Mouse (Mus musculus) kidney, postnatal 0 days (tissue): ENCODE results near the gene Dact2. TPM values are rescaled to one million over a fixed set of nuclear protein-coding genes. Genes with fewer than 3 reads are reported as not detected.

Experiments
- ATAC-seq: fragments of 200-750 bp; cut with Nextera tagmentation; replicated peaks from 2 replicates; pipeline ENCODE4 v1.8.0; 2017; ENCODE audit warnings: low read depth, moderate number of reproducible peaks, moderate TSS enrichment, moderate library complexity; ENCODE audit not compliant: low FRiP score
- DNase-seq: peaks from one replicate; pipeline ENCODE4 v3.0.0-alpha.2; 2016; ENCODE audit warnings: low spot score
- H3K27ac ChIP-seq: fragments of 300-500 bp; sonication (generic); 2 replicates; pipeline ENCODE4 v1.5.1; 2014; ENCODE audit warnings: mild to moderate bottlenecking
- H3K27me3 ChIP-seq: fragments of 300-500 bp; sonication (generic); 2 replicates; pipeline ENCODE4 v1.6.1; 2014; ENCODE audit warnings: low read length, mixed read lengths; ENCODE audit not compliant: insufficient read depth
- H3K36me3 ChIP-seq: fragments of 300-500 bp; sonication (generic); 2 replicates; pipeline ENCODE4 v1.6.1; 2014; ENCODE audit warnings: low read length, mixed read lengths; ENCODE audit not compliant: insufficient read depth
- H3K4me1 ChIP-seq: fragments of 300-500 bp; sonication (generic); replicated peaks from 2 replicates; pipeline ENCODE4 v1.6.1; 2014; ENCODE audit warnings: antibody characterized with exemption, low read length, mixed read lengths; ENCODE audit not compliant: insufficient read depth
- H3K4me2 ChIP-seq: fragments of 300-500 bp; sonication (generic); 2 replicates; pipeline ENCODE4 v1.6.1; 2014; ENCODE audit warnings: mild to moderate bottlenecking, low read length, moderate library complexity, mixed read lengths
- H3K4me3 ChIP-seq: fragments of 300-500 bp; sonication (generic); replicated peaks from 2 replicates; pipeline ENCODE4 v1.5.1; 2014; ENCODE audit warnings: low read depth, low read length
- H3K9ac ChIP-seq: fragments of 300-500 bp; sonication (generic); 2 replicates; pipeline ENCODE4 v1.6.1; 2014; ENCODE audit warnings: low read depth, low read length
- H3K9me3 ChIP-seq: fragments of 300-500 bp; sonication (generic); replicated peaks from 2 replicates; pipeline ENCODE4 v1.6.1; 2016; ENCODE audit warnings: low read length, inconsistent platforms, mixed read lengths
- CTCF ChIP-seq: IDR thresholded peaks from 2 replicates; pipeline ENCODE4 v1.5.1; 2016; ENCODE audit warnings: antibody characterized with exemption, low read depth, mild to moderate bottlenecking, moderate library complexity
- WGBS: fragments of 180-500 bp; shearing (Covaris S2); extraction: QIAGEN DNeasy Blood & Tissue Kit; methylation state at CpG from one replicate; pipeline ENCODE4 v1.1.7; 2014; 5-methylcytosine and 5-hydroxymethylcytosine counted together
- polyA plus RNA-seq: library from polyadenylated mRNA; unstranded; fragments of >200 nt; fragmentation: Nextera tagmentation; extraction: Ambion mirVana; gene quantifications from 2 replicates; pipeline ENCODE4 v1.2.1, GENCODE M21; 2015

Dact2 gene
- polyA plus RNA-seq, 1 experiment from 2014 or later: 14.8 TPM

GRCm38 (mm10) chr17:14166746-14167432, 37.2 kb downstream of the Dact2 start:
- no peak for ATAC-seq
- DNase-seq: no peak

GRCm38 (mm10) chr17:14165934-14166610, 38.0 kb downstream of the Dact2 start:
- DNase-seq (no peak), ATAC-seq (no peak)
- 44% methylated on average over 9 of the region's 9 CpGs for WGBS
- Histone ChIP-seq H3K27me3 (no peaks in the 10 kb centered on the region), H3K4me3 (no peak overlapping the region), H3K4me1 (peaks cover 29% of the 10 kb centered on the region), H3K9me3 (no peaks in the 10 kb centered on the region), H3K4me2 (peak overlapping the region; percentile 8; the same call in 1 of the 2 replicates), H3K9ac (no peak overlapping the region), H3K36me3 (no peaks in the 10 kb centered on the region), H3K27ac (peak overlapping the region; percentile 57)
- TF ChIP-seq CTCF: no peak

More at GRCm38 (mm10) chr17:14166746-14167432, 37.2 kb downstream of the Dact2 start:
- no peak overlapping the region for H3K27ac ChIP-seq
- H3K4me3 ChIP-seq: no peak overlapping the region
- peaks cover 36% of the 10 kb centered on the region for H3K4me1 ChIP-seq
- TF ChIP-seq CTCF: no peak
- no peaks in the 10 kb centered on the region for H3K9me3 ChIP-seq
- H3K36me3 ChIP-seq: no peaks in the 10 kb centered on the region
- WGBS: 55% methylated on average over 6 of the region's 6 CpGs
- H3K9ac ChIP-seq: no peak overlapping the region
- H3K4me2 ChIP-seq: no peak overlapping the region
- no peaks in the 10 kb centered on the region for H3K27me3 ChIP-seq

- no peak overlapping the region for H3K4me3 ChIP-seq
- ATAC-seq: peak; percentile 69
- H3K27me3 ChIP-seq: no peaks in the 10 kb centered on the region
- H3K4me1 ChIP-seq: peaks cover 24% of the 10 kb centered on the region; the same call in 1 of the 2 replicates
- no peak for TF ChIP-seq CTCF
- no peak overlapping the region for H3K9ac ChIP-seq
- peak overlapping the region; percentile 57 for H3K27ac ChIP-seq
- DNase-seq: peak; percentile 86
- H3K36me3 ChIP-seq: no peaks in the 10 kb centered on the region
- H3K9me3 ChIP-seq: no peaks in the 10 kb centered on the region
- peak overlapping the region; percentile 8; the same call in 1 of the 2 replicates for H3K4me2 ChIP-seq
- WGBS: 4% methylated on average over 10 of the region's 10 CpGs
Observed at GRCm38 (mm10) chr17:14165332-14165876, 38.7 kb downstream of the Dact2 start.

- no peaks in the 10 kb centered on the region for H3K27me3 ChIP-seq
- 88% methylated on average over 3 of the region's 3 CpGs for WGBS
- no peak overlapping the region for H3K27ac ChIP-seq
- H3K36me3 ChIP-seq: no peaks in the 10 kb centered on the region
- TF ChIP-seq CTCF: no peak
- no peak overlapping the region for H3K4me2 ChIP-seq
- 0 out of 2 replicates have a peak, but pooled peaks cover 7% of the 10 kb centered on the region for H3K4me1 ChIP-seq
- no peak for ATAC-seq
- no peak for DNase-seq
- no peak overlapping the region for H3K4me3 ChIP-seq
- H3K9me3 ChIP-seq: no peaks in the 10 kb centered on the region
- no peak overlapping the region for H3K9ac ChIP-seq
Observed at GRCm38 (mm10) chr17:14160846-14161245, 43.3 kb downstream of the Dact2 start.

GRCm38 (mm10) chr17:14157779-14158195, 46.3 kb downstream of the Dact2 start:
- WGBS: 32% methylated on average over 7 of the region's 7 CpGs
- Histone ChIP-seq H3K36me3 (no peaks in the 10 kb centered on the region), H3K4me1 (no peaks in the 10 kb centered on the region), H3K9me3 (no peaks in the 10 kb centered on the region), H3K27me3 (no peaks in the 10 kb centered on the region), H3K9ac (no peak overlapping the region), H3K4me3 (no peak overlapping the region), H3K27ac (no peak overlapping the region), H3K4me2 (no peak overlapping the region)
- ATAC-seq (no peak), DNase-seq (no peak)
- TF ChIP-seq CTCF: no peak

Other genes with a start within 250 kb of the Dact2 start
- gene Gm7356, start 200.6 kb downstream of the Dact2 start, polyA plus RNA-seq: not detected in 2 replicates
- not detected in 2 replicates for gene Gm7358, start 144.8 kb downstream of the Dact2 start, polyA plus RNA-seq
- 57.5 and 66.1 TPM in 2 replicates for gene Smoc2, start 75.2 kb upstream of the Dact2 start, polyA plus RNA-seq